ENCODE assay signal across 18 mouse cellular contexts in genomic region chr10:39290245-39290644, GRCm38 (mm10).
DNase-seq lines count a peak whose midpoint lies in the region; ATAC-seq lines count a peak whose summit lies in the region.
"Had no signal": no experiment of that assay in that cellular context is flagged by ENCODE, and none has a peak within 500 bp of the region (broad histone marks: within the 10 kb centered on the region; RNA-seq: fewer than 3 reads in every experiment).

No protein-coding gene starts in this region.

- WGBS in embryonic facial prominence, embryonic 14.5 days: 20% methylated on average over 1 of the region's 1 CpGs
- WGBS in embryonic facial prominence, embryonic 10.5 days: 30% methylated on average over 1 of the region's 1 CpGs
- 36% methylated on average over 1 of the region's 1 CpGs for WGBS in embryonic facial prominence, embryonic 15.5 days
- WGBS in hindbrain, embryonic 10.5 days: 10% methylated on average over 1 of the region's 1 CpGs
- 3% methylated on average over 1 of the region's 1 CpGs for WGBS in midbrain, embryonic 12.5 days

- DNase-seq in embryonic facial prominence, embryonic 14.5 days (ENCODE audit: low spot score): no peak
- no peak for DNase-seq in embryonic facial prominence, embryonic 10.5 days (ENCODE audit: low spot score)
- DNase-seq in hindbrain, embryonic 10.5 days (ENCODE audit: low spot score): peak; percentile 24
- DNase-seq in layer of hippocampus, adult 11-12 months (ENCODE audit: low spot score): no peak
- DNase-seq in adipocyte (ENCODE audit: low spot score): no peak
- DNase-seq in cerebellum, adult 9-10 months: no peak
- DNase-seq: cerebellum, adult 18-20 months; gastrocnemius, postnatal 10 days; heart, postnatal 4 days; kidney, adult 2 months; liver; lung, postnatal 36 days; right cerebral cortex, postnatal 25 days; thymus, postnatal 25 days had no signal

- H3K27ac ChIP-seq in embryonic facial prominence, embryonic 14.5 days (replicated peaks; ENCODE audit: low read depth, low read length): peak overlapping the region; percentile 73
- H3K27ac ChIP-seq in embryonic facial prominence, embryonic 10.5 days (replicated peaks): no peak overlapping the region
- peak overlapping the region; percentile 28; the same call in 1 of the 2 replicates for H3K27ac ChIP-seq in embryonic facial prominence, embryonic 15.5 days (replicated peaks)
- H3K27ac ChIP-seq in hindbrain, embryonic 10.5 days: peak overlapping the region; percentile 50; the same call in 1 of the 2 replicates
- 0 out of 2 replicates have a peak overlapping the region, but pooled peaks have one; percentile 22 for H3K27ac ChIP-seq in midbrain, embryonic 12.5 days (replicated peaks)

- H3K9ac ChIP-seq in embryonic facial prominence, embryonic 14.5 days (ENCODE audit: low read depth, low read length): no peak overlapping the region
- H3K9ac ChIP-seq in embryonic facial prominence, embryonic 15.5 days: no peak overlapping the region
- H3K9ac ChIP-seq in midbrain, embryonic 12.5 days (replicated peaks): no peak overlapping the region
- H3K9ac ChIP-seq: stomach, embryonic 15.5 days had no signal

- no peaks in the 10 kb centered on the region for H3K36me3 ChIP-seq in embryonic facial prominence, embryonic 14.5 days (ENCODE audit: control insufficient read depth, insufficient read depth, low read length)
- no peaks in the 10 kb centered on the region for H3K36me3 ChIP-seq in embryonic facial prominence, embryonic 10.5 days (replicated peaks)
- no peaks in the 10 kb centered on the region for H3K36me3 ChIP-seq in embryonic facial prominence, embryonic 15.5 days
- no peaks in the 10 kb centered on the region for H3K36me3 ChIP-seq in hindbrain, embryonic 10.5 days
- H3K36me3 ChIP-seq in midbrain, embryonic 12.5 days: no peaks in the 10 kb centered on the region
- H3K36me3 ChIP-seq: stomach, embryonic 15.5 days had no signal

- no peak for ATAC-seq in embryonic facial prominence, embryonic 14.5 days (ENCODE audit: low read depth)
- ATAC-seq in embryonic facial prominence, embryonic 15.5 days (ENCODE audit: insufficient number of reproducible peaks, low FRiP score, low TSS enrichment, low read depth): no peak
- peak; percentile 66 for ATAC-seq in midbrain, embryonic 12.5 days (ENCODE audit: low FRiP score, low read depth)
- ATAC-seq: Patski had no signal

- H3K9me3 ChIP-seq in embryonic facial prominence, embryonic 14.5 days (ENCODE audit: control insufficient read depth, low read length): no peaks in the 10 kb centered on the region
- H3K9me3 ChIP-seq in embryonic facial prominence, embryonic 10.5 days: peaks cover 4% of the 10 kb centered on the region; the same call in 1 of the 2 replicates
- H3K9me3 ChIP-seq in embryonic facial prominence, embryonic 15.5 days (replicated peaks): no peaks in the 10 kb centered on the region
- H3K9me3 ChIP-seq in hindbrain, embryonic 10.5 days: peaks cover 7% of the 10 kb centered on the region; the same call in 1 of the 2 replicates
- no peaks in the 10 kb centered on the region for H3K9me3 ChIP-seq in midbrain, embryonic 12.5 days
- H3K9me3 ChIP-seq: stomach, embryonic 15.5 days had no signal

- H3K4me1 ChIP-seq in embryonic facial prominence, embryonic 14.5 days (ENCODE audit: control insufficient read depth, insufficient read depth, low read length): peaks cover 34% of the 10 kb centered on the region
- peaks cover 33% of the 10 kb centered on the region for H3K4me1 ChIP-seq in embryonic facial prominence, embryonic 10.5 days
- H3K4me1 ChIP-seq in embryonic facial prominence, embryonic 15.5 days: peaks cover 27% of the 10 kb centered on the region
- H3K4me1 ChIP-seq in hindbrain, embryonic 10.5 days (replicated peaks): peaks cover 33% of the 10 kb centered on the region
- H3K4me1 ChIP-seq in midbrain, embryonic 12.5 days: peaks cover 29% of the 10 kb centered on the region

- H3K27me3 ChIP-seq in embryonic facial prominence, embryonic 14.5 days (replicated peaks; ENCODE audit: control insufficient read depth, insufficient read depth, low read length): no peaks in the 10 kb centered on the region
- no peaks in the 10 kb centered on the region for H3K27me3 ChIP-seq in embryonic facial prominence, embryonic 10.5 days (replicated peaks; ENCODE audit: low read depth, poor library complexity, severe bottlenecking)
- no peaks in the 10 kb centered on the region for H3K27me3 ChIP-seq in embryonic facial prominence, embryonic 15.5 days
- no peaks in the 10 kb centered on the region for H3K27me3 ChIP-seq in hindbrain, embryonic 10.5 days (ENCODE audit: insufficient read depth, poor library complexity, severe bottlenecking)
- H3K27me3 ChIP-seq in midbrain, embryonic 12.5 days: no peaks in the 10 kb centered on the region
- H3K27me3 ChIP-seq: Patski; stomach, embryonic 15.5 days had no signal

- no peak overlapping the region for H3K4me2 ChIP-seq in embryonic facial prominence, embryonic 14.5 days (ENCODE audit: low read depth, low read length)
- H3K4me2 ChIP-seq in embryonic facial prominence, embryonic 15.5 days (replicated peaks): no peak overlapping the region
- no peak overlapping the region for H3K4me2 ChIP-seq in midbrain, embryonic 12.5 days (replicated peaks)
- H3K4me2 ChIP-seq: stomach, embryonic 15.5 days had no signal

- no peak overlapping the region for H3K4me3 ChIP-seq in embryonic facial prominence, embryonic 14.5 days (ENCODE audit: low read depth, low read length)
- H3K4me3 ChIP-seq in embryonic facial prominence, embryonic 10.5 days: no peak overlapping the region
- H3K4me3 ChIP-seq in embryonic facial prominence, embryonic 15.5 days (replicated peaks): no peak overlapping the region
- H3K4me3 ChIP-seq in hindbrain, embryonic 10.5 days: no peak overlapping the region
- H3K4me3 ChIP-seq in midbrain, embryonic 12.5 days: no peak overlapping the region
- H3K4me3 ChIP-seq: stomach, embryonic 15.5 days had no signal
